Mouse (Mus musculus) frontal cortex, postnatal 14 days (tissue): ENCODE results near the gene Pltp.
"Not testable (repeated sequence)": the region's sequence is repeated elsewhere in the genome, so short reads cannot be mapped to it uniquely, and the experiment has no call there.

ENCODE experiments used
- DNase-seq, 2 experiments: peaks; one replicate each; pipeline ENCODE4 v3.0.0; 2022; ENCODE audit warnings: low spot score in 2 of 2

Gene Pltp

GRCm38 (mm10) chr2:164805332-164805718, 52.2 kb downstream of the Pltp start:
- DNase-seq, result no peak

GRCm38 (mm10) chr2:164804533-164805331, 52.8 kb downstream of the Pltp start, which contains the start of the genes Acot8 and Zswim3:
TSS of gene Acot8 (minus strand) at chr2:164804882.
TSS of gene Zswim3 (plus strand) at chr2:164805098.
- DNase-seq, result peak; percentile 98 to 99

GRCm38 (mm10) chr2:164803921-164804313, 53.6 kb downstream of the Pltp start:
- no peak for DNase-seq

DNA sequence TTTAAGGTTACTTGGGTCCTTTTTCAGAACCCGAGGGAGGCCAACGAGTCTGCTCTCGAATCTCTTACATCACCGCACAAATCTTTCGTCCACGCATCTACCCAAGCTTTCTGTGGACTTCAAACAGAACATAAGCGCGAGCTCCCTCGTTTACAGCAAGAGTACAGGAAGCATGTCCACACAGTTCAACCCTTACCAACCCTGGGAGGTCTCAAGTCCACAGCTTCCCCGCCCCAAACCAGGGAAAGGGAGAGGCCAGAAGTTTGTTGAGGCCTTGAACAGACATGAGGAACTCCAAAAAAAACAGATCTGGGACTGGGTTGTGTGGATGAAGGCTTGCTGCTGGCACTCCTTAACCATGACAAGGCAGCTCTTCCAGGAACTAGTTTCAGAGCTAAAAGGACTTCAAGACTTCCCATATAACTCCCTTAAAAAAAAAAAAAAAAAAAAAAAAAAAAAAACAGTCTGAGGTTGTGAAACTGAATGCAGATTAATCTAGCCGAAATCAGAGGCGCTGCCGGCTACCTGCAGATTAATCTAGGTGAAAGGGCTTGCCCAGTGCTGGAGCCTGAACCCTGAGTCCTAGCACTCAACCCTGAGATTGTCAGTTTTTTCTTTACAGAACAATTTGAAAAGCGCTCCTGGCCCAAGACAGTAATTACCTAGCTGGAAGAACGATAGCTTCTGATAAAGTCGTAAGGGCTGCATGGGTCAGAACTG, 54.1 kb downstream of the Pltp start:
- no peak for DNase-seq

GRCm38 (mm10) chr2:164800252-164801004, 57.1 kb downstream of the Pltp start:
- no peak for DNase-seq

GRCm38 (mm10) chr2:164798554-164798953, 59.0 kb downstream of the Pltp start:
- not testable (repeated sequence) for DNase-seq

DNA sequence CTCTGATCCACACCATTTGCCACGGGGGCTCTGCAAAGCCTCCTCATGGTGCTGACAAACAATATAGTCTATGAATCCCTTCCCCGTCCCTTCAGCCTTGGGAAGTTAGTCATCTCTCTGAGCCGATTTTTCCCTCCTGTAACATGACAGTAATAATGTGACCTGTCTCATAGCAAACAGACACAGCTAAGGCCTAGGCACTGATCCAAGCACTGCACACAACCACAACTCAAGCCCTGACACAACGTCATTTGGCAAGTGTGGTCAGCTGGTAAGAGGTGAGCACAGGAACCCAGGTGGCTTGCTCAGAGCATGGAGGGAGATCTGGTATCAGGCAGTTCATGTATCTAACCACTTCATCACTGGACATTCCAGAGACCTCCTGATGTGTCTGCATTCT, 61.6 kb downstream of the Pltp start:
- no peak for DNase-seq

DNA sequence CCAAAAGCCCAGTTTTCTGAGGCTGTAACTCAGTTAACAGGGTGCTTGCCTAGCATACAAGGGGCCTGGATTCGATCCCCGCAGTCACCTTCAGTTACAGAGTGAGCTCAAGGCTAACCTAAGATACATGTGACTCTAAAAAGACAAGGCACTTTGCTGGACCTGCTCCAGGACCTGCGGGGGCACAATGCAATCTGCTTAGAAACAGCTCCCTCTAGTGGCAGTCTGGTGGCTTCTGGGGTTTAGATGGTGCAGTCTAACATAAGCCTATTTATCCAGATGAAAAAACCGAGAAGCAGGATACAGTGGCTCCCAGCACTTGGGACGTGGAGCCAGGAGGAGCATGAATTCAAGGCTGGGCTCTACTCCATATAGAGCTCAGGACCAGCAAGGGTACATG, 63.2 kb downstream of the Pltp start:
- DNase-seq, result peak; percentile 72 to 79

DNA sequence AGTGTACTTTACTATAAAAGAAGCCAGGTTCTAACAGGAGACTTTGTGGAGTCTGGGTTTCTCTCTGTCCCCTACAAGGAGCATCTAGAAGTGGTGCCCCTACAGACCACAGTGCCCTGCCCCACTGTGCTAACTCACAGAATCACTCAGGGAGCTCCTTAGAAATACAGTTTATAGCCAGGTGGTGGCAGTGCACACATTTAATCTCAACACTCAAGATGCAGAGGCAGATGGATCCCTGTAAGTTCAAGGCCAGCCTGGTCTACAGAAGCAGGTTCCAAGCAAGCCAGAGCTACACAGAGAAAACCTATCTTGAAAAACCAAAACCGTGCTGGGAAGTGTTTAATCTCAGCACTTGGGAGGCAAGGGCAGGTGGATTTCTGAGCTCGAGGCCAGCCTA, 63.7 kb downstream of the Pltp start:
- no peak for DNase-seq

DNA sequence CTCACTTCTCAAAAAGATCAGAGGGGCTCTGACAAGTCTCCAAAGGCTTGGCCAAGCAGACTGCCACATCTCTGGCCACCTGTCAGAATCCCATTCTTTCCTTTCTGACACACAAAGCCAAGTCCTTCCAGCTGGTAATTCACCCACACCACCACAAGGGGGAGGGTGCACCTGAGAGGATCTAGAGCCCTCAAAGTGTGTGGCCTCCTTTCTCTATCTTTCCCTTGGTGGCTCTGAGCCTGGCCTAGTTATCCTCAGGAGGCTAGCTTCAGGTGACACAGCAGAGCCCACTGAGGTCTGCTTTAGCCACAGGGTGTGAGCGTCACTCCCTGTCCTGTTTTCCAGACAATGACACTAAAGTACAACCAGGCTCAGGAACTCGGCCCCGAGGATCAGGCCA, 64.3 kb downstream of the Pltp start:
- no peak for DNase-seq

- no peak for DNase-seq
These were observed 64.9 kb downstream of the Pltp start for GRCm38 (mm10) chr2:164792400-164793190.

- DNase-seq, result no peak
These were observed 65.7 kb downstream of the Pltp start for GRCm38 (mm10) chr2:164791841-164792261.

DNA sequence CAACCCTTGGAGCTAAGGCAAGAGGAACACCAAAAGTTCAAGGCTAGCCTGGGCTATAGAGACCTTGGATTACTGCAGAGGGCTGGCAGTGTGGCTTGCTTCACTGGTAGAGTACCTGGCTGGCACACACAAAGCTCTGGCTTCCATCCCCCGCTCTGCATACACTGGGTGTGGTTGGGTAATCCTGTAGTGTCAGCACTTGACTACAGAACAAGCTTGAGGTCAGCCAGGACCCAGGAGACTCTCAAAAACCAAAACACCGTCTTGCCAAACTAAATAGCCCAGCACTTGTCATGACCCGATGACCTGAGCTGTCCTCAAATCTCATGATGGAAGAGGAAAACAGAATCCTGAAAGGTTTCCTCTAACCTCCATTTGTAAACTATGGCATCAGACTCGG, 67.1 kb downstream of the Pltp start:
- DNase-seq, result no peak
